Mouse (Mus musculus) hindbrain, embryonic 16.5 days (tissue): ENCODE results near the gene Hdgfl2. TPM values are rescaled to one million over a fixed set of nuclear protein-coding genes. Genes with fewer than 3 reads are reported as not detected.

Source experiments
- ATAC-seq: fragments of 200-750 bp; cut with Nextera tagmentation; 2 replicates; pipeline ENCODE4 v1.8.0; 2017; ENCODE audit warnings: moderate TSS enrichment, moderate library complexity
- H3K27ac ChIP-seq: fragments of 300-500 bp; sonication (generic); 2 replicates; pipeline ENCODE4 v1.5.1; 2014; ENCODE audit warnings: low read depth, mild to moderate bottlenecking, control low read depth, low read length, moderate library complexity
- H3K27me3 ChIP-seq: fragments of 300-500 bp; sonication (generic); replicated peaks from 2 replicates; pipeline ENCODE4 v1.6.1; 2014; ENCODE audit warnings: low read length; ENCODE audit not compliant: control insufficient read depth, insufficient read depth
- H3K36me3 ChIP-seq: fragments of 300-500 bp; sonication (generic); 2 replicates; pipeline ENCODE4 v1.6.1; 2014; ENCODE audit warnings: mild to moderate bottlenecking, low read length, moderate library complexity, mixed read lengths; ENCODE audit not compliant: control insufficient read depth, insufficient read depth
- H3K4me1 ChIP-seq: fragments of 300-500 bp; sonication (generic); 2 replicates; pipeline ENCODE4 v1.6.1; 2014; ENCODE audit warnings: low read depth, low read length; ENCODE audit not compliant: control insufficient read depth, insufficient read depth
- H3K4me2 ChIP-seq: fragments of 300-500 bp; sonication (generic); 2 replicates; pipeline ENCODE4 v1.6.1; 2014; ENCODE audit warnings: mild to moderate bottlenecking, low read length, control low read depth, moderate library complexity
- H3K4me3 ChIP-seq: fragments of 300-500 bp; sonication (generic); 2 replicates; pipeline ENCODE4 v1.5.1; 2014; ENCODE audit warnings: mild to moderate bottlenecking, low read length, control low read depth, moderate library complexity
- H3K9ac ChIP-seq: fragments of 300-500 bp; sonication (generic); 2 replicates; pipeline ENCODE4 v1.6.1; 2014; ENCODE audit warnings: low read depth, mild to moderate bottlenecking, control low read depth, low read length, moderate library complexity
- H3K9me3 ChIP-seq: fragments of 300-500 bp; sonication (generic); 2 replicates; pipeline ENCODE4 v1.6.1; 2014; ENCODE audit warnings: mild to moderate bottlenecking, low read length, moderate library complexity; ENCODE audit not compliant: control insufficient read depth
- WGBS: fragments of 180-500 bp; shearing (Covaris S2); extraction: QIAGEN DNeasy Blood & Tissue Kit; methylation state at CpG from one replicate; pipeline ENCODE4 v1.1.7; 2014; 5-methylcytosine and 5-hydroxymethylcytosine counted together
- polyA plus RNA-seq: library from polyadenylated mRNA; unstranded; fragments of >200 nt; fragmentation: Nextera tagmentation; extraction: Ambion mirVana; gene quantifications from 2 replicates; pipeline ENCODE4 v1.2.1, GENCODE M21; 2015

The Hdgfl2 gene
- polyA plus RNA-seq, 1 experiment from 2014 or later, result 125 TPM

DNA sequence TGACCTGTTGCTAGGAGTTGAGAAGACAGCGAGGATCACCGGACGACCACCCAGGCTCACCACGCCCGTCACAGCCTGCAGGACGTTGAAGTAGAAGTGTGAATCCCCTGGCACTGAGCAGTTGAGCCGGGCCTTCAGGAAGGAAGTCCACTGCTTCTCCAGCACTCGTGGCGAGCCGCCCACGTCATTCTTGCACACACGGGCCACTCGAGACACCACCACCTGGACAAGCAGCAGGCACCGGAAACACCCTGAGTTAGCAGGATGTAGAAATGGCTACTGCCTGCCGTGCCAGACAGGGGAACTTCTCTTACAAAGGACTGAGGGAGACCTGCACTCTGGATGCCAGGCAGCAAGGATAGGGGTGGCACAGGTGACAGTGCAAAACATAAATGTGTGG is 48.8 kb downstream of the Hdgfl2 start:
- Histone ChIP-seq H3K27me3 (peaks cover 11% of the 10 kb centered on the region), H3K27ac (no peak overlapping the region), H3K9ac (no peak overlapping the region), H3K4me2 (no peak overlapping the region), H3K4me3 (no peak overlapping the region), H3K4me1 (no peaks in the 10 kb centered on the region; the same call in 1 of the 2 replicates), H3K9me3 (peaks cover under 1% of the 10 kb centered on the region; the same call in 1 of the 2 replicates), H3K36me3 (peaks cover 50% of the 10 kb centered on the region)
- ATAC-seq, result no peak
- WGBS, result 72% methylated on average over 15 of the region's 15 CpGs

DNA sequence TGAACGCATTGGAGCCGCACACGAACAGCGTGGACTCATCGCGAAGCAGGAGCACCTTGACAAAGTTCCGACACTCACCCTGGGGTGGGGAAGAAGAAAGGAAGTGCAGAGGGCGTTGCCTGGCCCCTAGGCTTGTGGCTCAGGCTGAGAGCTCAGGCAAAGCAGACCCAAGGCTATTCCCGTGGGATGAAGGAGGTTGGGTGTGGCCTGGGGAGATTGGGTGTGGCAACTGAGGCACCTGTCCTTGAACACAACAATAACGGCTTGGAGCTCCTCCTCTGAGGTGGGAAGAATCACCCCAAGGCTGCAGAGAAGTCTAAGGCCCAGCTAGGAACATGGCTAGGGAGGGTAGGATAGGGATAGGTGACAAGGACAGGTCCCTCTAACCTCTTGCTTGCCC is 51.7 kb downstream of the Hdgfl2 start:
- H3K9ac ChIP-seq, result no peak overlapping the region
- H3K36me3 ChIP-seq, result peaks cover 29% of the 10 kb centered on the region
- 95% methylated on average over 10 of the region's 10 CpGs for whole genome bisulfite sequencing
- no peak overlapping the region for H3K4me2 ChIP-seq
- no peaks in the 10 kb centered on the region for H3K27me3 ChIP-seq
- no peak overlapping the region for H3K4me3 ChIP-seq
- no peaks in the 10 kb centered on the region for H3K9me3 ChIP-seq
- no peak overlapping the region for H3K27ac ChIP-seq
- peaks cover 8% of the 10 kb centered on the region; the same call in 1 of the 2 replicates for H3K4me1 ChIP-seq
- no peak for ATAC-seq

DNA sequence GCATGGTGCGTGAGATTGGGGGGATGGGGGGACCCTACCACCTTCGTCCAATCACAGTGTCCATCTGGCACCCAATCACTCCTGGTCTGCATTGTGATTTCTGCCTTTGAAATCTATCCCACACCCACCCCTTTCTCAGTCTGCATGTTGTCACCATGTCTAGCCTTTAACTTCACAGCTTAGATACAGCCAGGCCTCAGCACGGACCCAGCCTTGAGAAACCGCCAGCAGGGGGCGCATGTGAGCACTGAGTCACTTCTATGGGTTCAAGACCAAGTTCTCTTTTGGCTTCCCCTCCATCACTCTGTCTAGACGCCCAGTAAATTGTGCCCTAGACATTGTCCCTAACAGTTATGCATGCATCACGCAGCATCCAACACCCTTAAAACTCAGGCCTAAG is 52.4 kb downstream of the Hdgfl2 start:
- ATAC-seq, result peak; percentile 25

DNA sequence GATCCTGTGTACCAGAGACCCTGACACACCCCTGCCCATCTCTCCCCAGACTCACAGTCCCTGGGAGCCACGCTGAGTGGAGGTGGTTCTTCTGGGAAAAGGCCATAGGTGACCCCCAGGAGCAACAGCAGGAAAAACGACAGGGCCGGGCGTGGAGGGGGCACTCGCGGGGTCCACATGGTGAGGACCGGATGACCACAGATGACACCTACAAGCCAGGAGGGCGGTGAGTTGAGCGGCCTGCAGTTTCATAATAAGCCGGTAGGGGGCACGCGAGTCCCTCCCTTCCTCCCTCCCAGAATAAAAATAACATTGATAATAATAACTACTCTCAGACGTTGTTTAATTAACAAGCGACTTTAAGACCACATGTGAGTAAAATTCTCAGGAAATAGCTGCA is 53.2 kb downstream of the Hdgfl2 start:
- ATAC-seq, result no peak
- 7% methylated on average over 14 of the region's 14 CpGs for WGBS

More for the DNA sequence above, 52.4 kb downstream of the Hdgfl2 start:
- 38% methylated on average over 7 of the region's 7 CpGs for whole genome bisulfite sequencing
- H3K4me3 ChIP-seq, result no peak overlapping the region
- no peaks in the 10 kb centered on the region for H3K9me3 ChIP-seq
- peaks cover 22% of the 10 kb centered on the region for H3K36me3 ChIP-seq
- no peak overlapping the region for H3K27ac ChIP-seq
- no peak overlapping the region for H3K4me2 ChIP-seq
- no peaks in the 10 kb centered on the region for H3K27me3 ChIP-seq
- no peak overlapping the region for H3K9ac ChIP-seq
- H3K4me1 ChIP-seq, result peaks cover 8% of the 10 kb centered on the region; the same call in 1 of the 2 replicates

DNA sequence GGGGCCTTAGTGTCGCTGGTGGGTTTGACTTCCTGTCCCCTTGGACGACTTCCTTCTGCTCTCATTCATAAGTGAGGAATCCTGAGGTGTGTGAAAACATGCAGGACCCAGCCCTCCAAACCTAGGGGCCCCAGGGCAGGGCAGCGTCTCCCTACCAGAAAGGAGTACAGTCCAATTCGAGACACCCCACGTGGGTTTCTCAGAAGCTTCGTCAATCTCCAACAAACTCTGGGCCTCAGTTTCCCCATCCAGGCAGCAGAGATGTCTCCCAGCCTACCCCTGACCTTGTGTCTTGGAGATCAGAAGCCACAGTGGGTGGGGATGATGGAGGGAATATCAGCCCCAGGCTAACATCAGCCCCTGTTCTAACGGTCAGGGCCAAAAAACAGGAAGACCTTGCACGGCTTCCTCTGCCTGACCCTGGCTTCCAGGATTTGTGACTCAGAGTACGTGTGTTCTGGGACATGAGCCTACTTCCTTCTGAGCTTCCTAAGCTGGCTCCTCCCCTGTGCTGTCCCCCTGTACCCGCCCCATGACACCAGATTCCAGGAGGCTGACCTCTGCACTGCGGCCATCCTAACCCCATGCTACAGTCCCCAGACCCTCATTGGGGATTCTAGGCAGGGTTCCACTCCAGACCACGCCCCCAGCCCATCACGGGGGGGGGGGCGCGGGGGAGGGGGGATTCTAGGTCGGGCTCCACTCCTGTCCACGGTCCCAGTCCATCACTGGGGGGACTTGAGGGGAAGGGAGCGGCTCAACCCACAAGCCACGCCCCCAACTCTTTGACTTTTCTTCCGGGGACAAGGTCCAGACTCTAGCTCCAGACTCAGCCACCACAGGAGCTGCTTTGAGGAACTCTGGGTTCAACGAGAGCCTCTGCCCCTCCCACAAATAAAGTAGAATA is 54.3 kb downstream of the Hdgfl2 start:
- Histone ChIP-seq H3K9me3 (no peaks in the 10 kb centered on the region), H3K27ac (peak overlapping the region; percentile 68), H3K4me1 (peaks cover 22% of the 10 kb centered on the region), H3K27me3 (no peaks in the 10 kb centered on the region), H3K9ac (no peak overlapping the region; the same call in 1 of the 2 replicates), H3K4me3 (no peak overlapping the region), H3K4me2 (peak overlapping the region; percentile 47), H3K36me3 (peaks cover 12% of the 10 kb centered on the region)
- WGBS, result 27% methylated on average over 17 of the region's 21 CpGs
- peak; percentile 28; the same call in 1 of the 2 replicates for ATAC-seq

More for the DNA sequence above, 53.2 kb downstream of the Hdgfl2 start:
- Histone ChIP-seq H3K4me1 (peaks cover 12% of the 10 kb centered on the region), H3K9me3 (no peaks in the 10 kb centered on the region), H3K27ac (no peak overlapping the region), H3K4me3 (no peak overlapping the region), H3K27me3 (no peaks in the 10 kb centered on the region), H3K4me2 (no peak overlapping the region), H3K9ac (no peak overlapping the region), H3K36me3 (peaks cover 14% of the 10 kb centered on the region)

DNA sequence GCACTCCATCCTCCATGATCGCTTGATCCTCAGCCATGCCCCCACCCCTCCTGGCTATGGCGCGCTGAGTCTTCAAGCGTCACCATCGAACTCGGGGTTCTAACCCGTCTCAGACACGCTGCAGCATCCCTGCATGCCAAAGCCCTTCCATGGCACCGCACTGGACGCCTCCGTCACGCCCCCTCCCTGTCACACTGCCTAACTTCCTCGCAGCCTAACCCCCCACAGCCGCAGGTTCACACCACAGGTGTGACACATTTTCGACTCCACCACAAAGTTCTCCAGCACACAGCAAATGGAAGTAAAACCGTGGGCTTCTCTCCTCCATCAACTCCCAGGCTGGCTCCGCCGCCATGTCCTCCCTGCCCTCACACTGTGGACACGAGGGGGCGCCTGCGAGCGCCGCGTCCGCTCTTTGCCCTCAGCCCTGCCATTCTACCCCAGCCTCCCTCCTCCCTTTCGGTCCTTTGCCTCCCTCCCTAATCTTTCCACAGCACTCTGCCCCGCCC is 55.1 kb downstream of the Hdgfl2 start:
- Histone ChIP-seq H3K9ac (no peak overlapping the region), H3K4me1 (peaks cover 27% of the 10 kb centered on the region), H3K9me3 (no peaks in the 10 kb centered on the region), H3K27me3 (no peaks in the 10 kb centered on the region), H3K4me2 (peak overlapping the region; percentile 47), H3K4me3 (peak overlapping the region; percentile 7; the same call in 1 of the 2 replicates), H3K36me3 (peaks cover 7% of the 10 kb centered on the region), H3K27ac (no peak overlapping the region)
- 0 out of 2 replicates have a peak, but pooled peaks have one; percentile 0 for ATAC-seq
- 2% methylated on average over 27 of the region's 27 CpGs for WGBS

DNA sequence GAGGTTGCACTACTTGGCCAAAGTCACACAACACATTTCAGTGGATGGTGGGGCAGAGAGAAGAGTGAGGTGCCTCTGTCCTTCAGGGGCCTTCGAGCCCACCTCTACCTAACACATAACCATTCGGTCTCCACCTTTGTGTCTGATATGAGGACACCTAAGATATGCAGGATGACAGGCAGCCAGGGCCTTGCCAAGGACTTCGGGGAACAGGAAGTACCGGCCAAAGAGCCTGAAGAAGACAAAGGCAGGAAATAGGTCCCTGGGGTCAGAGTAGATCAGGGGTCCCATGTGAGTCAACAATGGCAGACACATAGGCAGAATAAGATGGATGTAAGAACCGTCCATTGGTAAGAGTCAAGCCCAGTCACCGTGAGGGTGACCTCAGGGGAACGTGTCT is 57.1 kb downstream of the Hdgfl2 start:
- H3K4me3 ChIP-seq, result no peak overlapping the region
- peaks cover 32% of the 10 kb centered on the region for H3K4me1 ChIP-seq
- 82% methylated on average over 7 of the region's 7 CpGs for WGBS
- no peak overlapping the region for H3K4me2 ChIP-seq
- no peaks in the 10 kb centered on the region for H3K36me3 ChIP-seq
- no peak overlapping the region for H3K9ac ChIP-seq
- H3K27me3 ChIP-seq, result no peaks in the 10 kb centered on the region
- H3K27ac ChIP-seq, result no peak overlapping the region
- ATAC-seq, result no peak
- no peaks in the 10 kb centered on the region for H3K9me3 ChIP-seq

DNA sequence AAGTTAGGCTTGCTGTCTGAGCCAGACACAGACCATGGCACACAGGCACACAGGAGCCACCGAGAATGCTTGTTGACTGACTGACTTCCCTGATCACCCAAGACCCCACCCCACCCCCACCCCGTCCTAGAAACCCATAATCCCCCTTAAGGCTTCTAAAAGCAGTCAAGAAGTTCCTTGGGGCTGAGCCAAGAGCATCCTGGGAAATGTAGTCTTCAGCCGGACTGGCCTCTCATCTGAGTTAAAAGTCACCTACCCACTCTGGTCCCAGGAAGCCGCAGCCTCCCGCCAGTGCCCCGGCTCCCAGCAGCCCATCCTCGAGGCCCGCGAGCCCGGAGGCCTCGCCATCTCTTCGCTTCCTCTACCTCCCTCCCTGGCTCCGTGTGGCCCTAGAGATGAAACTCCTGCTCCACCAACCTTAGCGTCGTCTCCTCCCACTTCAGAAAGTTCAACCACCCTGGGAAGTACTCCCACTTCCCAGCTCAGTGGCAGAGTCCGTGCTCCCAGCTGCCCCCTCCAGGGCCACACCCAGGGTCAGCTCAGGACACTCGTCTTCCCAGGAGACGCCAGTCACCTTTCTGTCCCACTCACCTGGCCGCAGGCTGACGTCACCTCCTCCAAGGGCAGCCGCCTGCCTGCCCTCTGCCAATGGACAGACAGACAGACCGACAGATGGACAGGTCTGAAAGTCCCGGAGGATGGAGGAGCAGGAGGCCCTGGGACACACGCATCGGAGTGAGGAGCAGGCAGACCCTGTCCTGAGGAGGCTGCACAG is 58.6 kb downstream of the Hdgfl2 start:
- H3K4me2 ChIP-seq, result peak overlapping the region; percentile 82
- peak overlapping the region; percentile 94 for H3K4me3 ChIP-seq
- H3K36me3 ChIP-seq, result no peaks in the 10 kb centered on the region
- peak overlapping the region; percentile 90 for H3K9ac ChIP-seq
- ATAC-seq, result no peak
- H3K4me1 ChIP-seq, result peaks cover 41% of the 10 kb centered on the region
- H3K9me3 ChIP-seq, result no peaks in the 10 kb centered on the region
- H3K27me3 ChIP-seq, result no peaks in the 10 kb centered on the region
- WGBS, result 19% methylated on average over 24 of the region's 25 CpGs
- H3K27ac ChIP-seq, result no peak overlapping the region

DNA sequence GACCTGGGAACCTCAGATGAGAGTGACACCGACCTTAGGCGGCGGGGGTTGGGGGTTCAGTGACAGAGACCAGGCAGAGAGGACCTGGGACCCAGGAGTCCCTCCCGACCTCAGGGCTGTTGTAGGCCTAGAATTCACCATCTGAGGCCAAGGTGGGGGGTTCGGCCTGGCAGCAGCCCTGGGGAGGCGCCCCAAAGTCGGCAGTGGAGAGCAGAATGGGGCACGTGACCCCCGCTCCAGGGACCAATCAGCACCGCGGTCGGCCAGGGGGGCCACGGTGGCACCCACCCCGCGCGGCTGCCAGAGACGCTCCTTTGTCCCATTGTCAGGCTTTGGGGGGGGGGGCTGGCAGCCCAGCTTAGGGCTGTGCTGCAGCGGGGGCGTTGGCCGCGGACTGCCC is 59.9 kb downstream of the Hdgfl2 start:
- Histone ChIP-seq H3K27me3 (no peaks in the 10 kb centered on the region), H3K4me3 (peak overlapping the region; percentile 94), H3K9me3 (no peaks in the 10 kb centered on the region), H3K27ac (peak overlapping the region; percentile 83), H3K9ac (peak overlapping the region; percentile 90), H3K36me3 (no peaks in the 10 kb centered on the region), H3K4me1 (peaks cover 37% of the 10 kb centered on the region), H3K4me2 (peak overlapping the region; percentile 82)
- WGBS, result 9% methylated on average over 13 of the region's 21 CpGs
- peak; percentile 22 for ATAC-seq
